Comparison of ENCODE assay signal across 9 mouse cellular contexts in genomic region chr2:9985979-9986447, GRCm38 (mm10).
DNase-seq lines count a peak whose midpoint lies in the region; ATAC-seq lines count a peak whose summit lies in the region.
"Had no signal": no experiment of that assay in that cellular context is flagged by ENCODE, and none has a peak within 500 bp of the region (broad histone marks: within the 10 kb centered on the region; RNA-seq: fewer than 3 reads in every experiment).

No protein-coding gene starts in this region.

- 22% methylated on average over 6 of the region's 6 CpGs for WGBS in liver, embryonic 12.5 days (ENCODE audit: insufficient replicate concordance)

- DNase-seq in adrenal gland, postnatal 10 days, result peak; percentile 26
- no peak for DNase-seq in adrenal gland, adult 8-10 months
- peak; percentile 12 for DNase-seq in thymus, postnatal 25 days
- no peak for DNase-seq in thymus, postnatal 10 days (ENCODE audit: low spot score in 2 of 2)
- DNase-seq in splenic B cell, adult 2 months (ENCODE audit: low read depth, low spot score), result peak; percentile 80
- no peak for DNase-seq in left cerebral cortex, adult 18-20 months (ENCODE audit: low spot score in 2 of 2)
- DNase-seq in frontal cortex, postnatal 14 days (ENCODE audit: low spot score in 2 of 2), result no peak

- H3K27ac ChIP-seq in liver, embryonic 12.5 days, result no peak overlapping the region
- H3K27ac ChIP-seq: kidney, postnatal 0 days had no signal

- no peaks in the 10 kb centered on the region for H3K36me3 ChIP-seq in liver, embryonic 12.5 days
- no peaks in the 10 kb centered on the region for H3K36me3 ChIP-seq in splenic B cell, adult 2 months (ENCODE audit: control insufficient read depth, insufficient read depth, low read length, poor library complexity, severe bottlenecking)

- ATAC-seq in liver, embryonic 12.5 days, result peak; percentile 27; the same call in 1 of the 2 replicates

- no peak overlapping the region for H3K9ac ChIP-seq in liver, embryonic 12.5 days

- H3K4me1 ChIP-seq in liver, embryonic 12.5 days, result peaks cover 13% of the 10 kb centered on the region

- no peak overlapping the region for H3K4me3 ChIP-seq in liver, embryonic 12.5 days

- no peaks in the 10 kb centered on the region for H3K27me3 ChIP-seq in liver, embryonic 12.5 days (replicated peaks)
- H3K27me3 ChIP-seq in splenic B cell, adult 2 months (ENCODE audit: control insufficient read depth, insufficient read depth, low read length, poor library complexity, severe bottlenecking), result no peaks in the 10 kb centered on the region

- H3K9me3 ChIP-seq in liver, embryonic 12.5 days (replicated peaks), result no peaks in the 10 kb centered on the region

- no peak overlapping the region for H3K4me2 ChIP-seq in liver, embryonic 12.5 days

Comparison
In these comparisons a context has a peak if more than half of its experiments do, and no peak if none do; other contexts are left out.
1. DNase-seq: peak in adrenal gland, postnatal 10 days (single experiment), thymus, postnatal 25 days (single experiment) and splenic B cell, adult 2 months (single experiment); none in adrenal gland, adult 8-10 months (single experiment), thymus, postnatal 10 days (0 of 2), left cerebral cortex, adult 18-20 months (0 of 2) and frontal cortex, postnatal 14 days (0 of 2).